Mouse (Mus musculus): ENCODE measurements around the gene Mettl7a2.
"Not testable (repeated sequence)": the region's sequence is repeated elsewhere in the genome, so short reads cannot be mapped to it uniquely, and the experiment has no call there.

Gene Mettl7a2

GRCm38 (mm10) chr15:100352711-100353250 lies at the start of gene Mettl7a2, which contains the start of gene Methig1:
Mettl7a2 (plus strand) TSS chr15:100353200.
Methig1 (plus strand) TSS chr15:100353149.
- DNase-seq (ENCODE audit: low spot score), result no peak

- no peak for DNase-seq (ENCODE audit: low spot score)
Observed at GRCm38 (mm10) chr15:100303428-100304018, 49.5 kb upstream of the Mettl7a2 start.

DNA sequence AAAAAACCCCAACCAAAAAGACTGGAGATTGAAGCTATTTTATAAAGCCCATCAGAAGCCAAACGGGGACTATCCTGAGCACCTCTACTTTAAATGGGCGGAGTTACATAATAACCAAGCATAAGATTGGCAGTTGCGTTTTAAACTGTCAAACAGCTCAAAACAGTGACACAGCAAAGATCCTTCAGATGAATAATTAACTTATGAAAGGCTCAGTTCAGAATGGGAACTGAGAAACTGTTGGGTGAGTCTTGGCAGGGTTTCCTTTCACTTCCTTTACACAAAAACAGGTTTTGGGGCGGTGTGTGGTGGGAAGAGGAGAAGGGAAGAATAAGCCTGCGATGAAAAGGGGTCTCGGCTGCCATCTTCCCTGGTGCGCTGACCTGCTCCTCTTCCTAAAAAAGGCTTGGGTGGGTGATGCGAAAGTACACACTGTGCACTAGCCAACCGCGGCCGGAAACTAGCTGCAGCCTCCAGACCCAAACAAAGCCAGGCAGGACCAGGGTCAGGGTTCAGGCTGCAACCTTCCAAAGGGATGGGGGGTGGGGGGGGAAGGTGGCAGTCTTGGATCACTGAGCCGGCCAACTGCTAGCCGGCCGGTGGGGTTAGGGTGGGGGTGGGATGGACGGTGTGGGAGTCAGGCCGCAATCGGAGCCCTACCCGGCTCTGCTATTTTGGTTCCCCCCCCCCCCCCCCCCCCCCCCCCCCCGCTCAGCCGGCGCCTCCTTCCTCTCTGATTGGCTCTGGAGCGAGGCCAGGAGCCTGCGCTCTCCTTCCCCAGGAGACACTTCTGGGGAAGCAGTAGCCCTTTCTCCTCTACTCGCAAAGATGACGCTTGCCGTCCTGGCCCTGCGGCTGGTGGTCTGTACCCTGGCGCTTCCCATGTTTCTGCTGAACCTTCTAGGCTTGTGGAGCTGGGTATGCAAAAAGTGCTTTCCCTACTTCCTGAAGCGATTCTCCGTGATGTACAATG lies 48.7 kb upstream of the Mettl7a2 start, which contains the start of gene Mettl7a1:
TSS of gene Mettl7a1 (plus strand) at position 122 of the 973 bp plus-strand sequence.
- peak; percentile 87 for DNase-seq (ENCODE audit: low spot score)

DNA sequence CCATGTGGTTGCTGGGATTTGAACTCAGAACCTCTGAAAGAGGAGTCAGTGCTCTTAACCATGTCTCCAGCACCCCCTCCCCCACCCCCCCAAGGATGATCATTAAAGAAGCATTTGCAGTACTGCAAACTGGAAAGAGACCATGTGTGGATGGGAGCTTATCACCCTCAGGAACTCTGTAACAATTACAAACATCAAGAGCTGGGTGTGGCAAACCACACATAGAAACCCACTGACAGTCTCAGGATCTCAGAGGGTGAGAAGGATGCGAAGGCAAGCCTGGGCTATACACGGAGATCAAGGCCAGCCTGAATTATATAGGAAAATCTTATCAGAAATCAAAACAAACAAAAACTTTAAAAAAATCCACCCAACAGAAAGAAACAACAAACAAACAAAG lies 46.8 kb upstream of the Mettl7a2 start:
- DNase-seq (ENCODE audit: low spot score), result no peak

DNA sequence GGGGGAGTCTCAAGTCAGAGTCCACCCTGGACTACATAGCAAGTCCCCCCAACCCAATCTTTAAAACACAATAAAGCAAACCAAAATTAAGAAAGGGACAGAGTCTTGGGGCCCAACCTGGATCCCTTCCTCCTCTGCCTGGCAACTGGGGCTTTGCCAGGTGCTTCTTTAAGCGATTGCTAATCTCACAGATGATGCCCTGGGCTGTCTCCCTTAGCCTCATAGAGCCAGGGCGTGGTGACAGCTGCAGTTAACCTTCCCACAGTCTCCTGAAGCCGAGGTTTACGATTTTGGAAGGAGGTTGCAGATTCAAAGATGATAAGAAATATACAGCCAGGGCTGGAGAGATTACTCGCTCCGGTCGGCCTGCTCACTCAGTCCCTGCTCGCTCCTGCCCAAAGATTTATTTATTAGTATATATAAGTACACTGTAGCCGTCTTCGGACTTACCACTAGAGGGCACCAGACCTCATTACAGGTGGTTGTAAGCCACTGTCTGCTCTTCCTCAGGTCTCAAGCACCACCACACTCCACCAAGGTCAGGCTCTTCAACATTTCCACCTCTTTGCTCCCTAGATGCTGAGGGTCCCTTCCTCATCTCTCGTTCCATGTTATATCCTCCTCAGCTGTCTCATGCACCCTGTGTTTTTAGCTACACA lies 45.4 kb upstream of the Mettl7a2 start:
- DNase-seq (ENCODE audit: low spot score), result peak; percentile 43

- DNase-seq (ENCODE audit: low spot score), result no peak
Observed at GRCm38 (mm10) chr15:100312346-100312745, 40.7 kb upstream of the Mettl7a2 start.

GRCm38 (mm10) chr15:100314448-100315145 lies 38.4 kb upstream of the Mettl7a2 start:
- no peak for DNase-seq (ENCODE audit: low spot score)

- peak; percentile 62 for DNase-seq (ENCODE audit: low spot score)
Observed at GRCm38 (mm10) chr15:100318014-100318671, 34.9 kb upstream of the Mettl7a2 start.

GRCm38 (mm10) chr15:100319884-100320283 lies 33.1 kb upstream of the Mettl7a2 start:
- DNase-seq (ENCODE audit: low spot score), result no peak

DNA sequence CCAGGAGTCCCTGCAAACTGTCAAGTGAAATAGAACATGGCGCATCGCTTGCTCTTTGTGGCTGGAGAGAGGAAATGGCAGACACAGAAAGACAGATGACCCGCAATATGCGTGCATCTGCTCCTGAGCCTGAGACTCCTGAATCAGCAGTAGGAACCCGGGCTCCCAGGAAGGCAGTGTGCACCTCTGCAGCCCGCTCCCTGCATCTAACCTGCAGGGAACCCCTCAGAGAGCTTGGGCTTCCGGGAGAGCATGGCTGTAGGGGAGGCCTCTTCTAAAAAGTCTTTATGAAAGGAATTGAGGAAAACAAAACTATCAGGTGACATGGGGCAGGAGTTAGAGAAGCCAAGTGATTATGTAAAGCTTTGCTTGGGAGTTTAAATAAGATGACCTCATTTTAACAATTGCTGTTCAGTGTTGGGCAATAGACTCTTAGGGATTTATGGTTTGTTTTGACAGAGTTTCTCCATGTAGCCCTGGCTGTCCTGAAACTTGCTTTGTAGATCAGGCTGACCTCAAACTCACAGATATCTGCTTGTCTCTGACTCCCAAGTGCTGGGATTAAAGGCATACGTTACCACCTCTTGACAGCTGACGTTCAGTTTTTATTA lies 32.6 kb upstream of the Mettl7a2 start:
- DNase-seq (ENCODE audit: low spot score), result peak; percentile 80

- DNase-seq (ENCODE audit: low spot score), result peak; percentile 36
Observed at GRCm38 (mm10) chr15:100321134-100321533, 31.9 kb upstream of the Mettl7a2 start.

GRCm38 (mm10) chr15:100324021-100324591 lies 28.9 kb upstream of the Mettl7a2 start:
- DNase-seq (ENCODE audit: low spot score), result no peak

GRCm38 (mm10) chr15:100325235-100325634 lies 27.8 kb upstream of the Mettl7a2 start:
- no peak for DNase-seq (ENCODE audit: low spot score)

DNA sequence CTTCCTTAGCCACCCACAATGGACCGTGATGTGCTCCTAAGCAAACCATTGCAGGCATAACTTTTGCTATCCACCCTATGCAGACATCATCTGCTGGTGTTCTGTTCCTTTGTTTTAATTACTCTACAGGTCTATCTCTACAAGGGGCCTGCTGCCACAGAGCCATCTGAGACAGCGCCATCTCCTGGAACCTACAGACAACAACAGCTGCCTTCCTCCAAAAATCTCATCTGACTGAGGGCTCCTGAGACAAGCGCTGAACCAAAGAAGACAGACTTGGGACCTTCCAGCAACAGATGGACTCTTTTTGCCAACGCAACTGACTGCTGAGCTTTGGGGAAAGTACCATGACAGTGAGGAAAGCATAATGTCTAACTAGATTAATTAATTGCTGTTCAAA lies 24.9 kb upstream of the Mettl7a2 start:
- not testable (repeated sequence) for DNase-seq (ENCODE audit: low spot score)

GRCm38 (mm10) chr15:100329336-100329735 lies 23.7 kb upstream of the Mettl7a2 start:
- not testable (repeated sequence) for DNase-seq (ENCODE audit: low spot score)

GRCm38 (mm10) chr15:100330739-100331138 lies 22.3 kb upstream of the Mettl7a2 start:
- DNase-seq (ENCODE audit: low spot score), result no peak

DNA sequence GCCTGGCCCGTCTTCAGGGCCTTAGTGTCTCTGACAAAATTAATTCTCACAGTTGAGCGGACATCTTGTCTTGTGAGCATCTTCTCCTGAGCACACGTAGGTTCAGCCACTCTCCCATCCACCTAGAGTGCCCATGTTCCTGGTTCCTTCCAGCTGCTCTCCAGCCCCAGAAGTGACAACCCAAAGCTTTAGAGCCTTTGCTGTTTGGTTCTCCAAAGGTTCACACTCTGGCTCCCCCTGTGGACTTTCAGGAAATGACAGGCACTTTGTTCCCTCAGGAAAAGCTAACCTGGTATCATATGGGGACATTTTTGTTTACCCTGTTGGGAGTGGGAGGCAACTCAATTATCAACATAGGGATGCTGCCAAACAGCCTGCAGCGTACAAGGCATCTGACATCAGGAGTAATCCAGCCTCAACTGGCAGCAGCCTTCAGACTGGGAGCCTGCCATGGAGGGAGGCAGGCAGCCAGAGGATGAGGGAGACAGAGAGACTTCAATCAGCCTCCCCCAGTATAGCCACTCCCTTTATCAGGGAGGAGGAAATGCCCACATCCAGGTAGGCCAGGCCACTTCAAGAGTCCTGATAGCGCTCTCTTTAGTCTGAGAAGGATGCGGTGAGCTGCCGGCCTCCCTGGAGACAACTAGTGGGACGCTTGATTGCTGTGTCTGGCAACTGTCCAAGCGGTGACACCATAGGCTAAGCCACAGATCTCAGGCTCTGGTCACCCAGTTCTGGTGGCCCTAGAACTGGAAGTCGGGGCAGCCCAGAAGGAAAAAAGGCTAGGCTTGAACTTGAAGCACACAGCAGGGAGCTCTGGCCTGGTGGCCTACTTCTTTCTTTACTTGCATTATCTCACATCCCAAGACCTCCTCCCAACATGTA lies 20.7 kb upstream of the Mettl7a2 start:
- not testable (repeated sequence) for DNase-seq (ENCODE audit: low spot score)

GRCm38 (mm10) chr15:100334629-100335028 lies 18.4 kb upstream of the Mettl7a2 start, which contains the start of gene Mettl7a3:
Mettl7a3 (plus strand) TSS chr15:100334929.
- no peak for DNase-seq (ENCODE audit: low spot score)

DNA sequence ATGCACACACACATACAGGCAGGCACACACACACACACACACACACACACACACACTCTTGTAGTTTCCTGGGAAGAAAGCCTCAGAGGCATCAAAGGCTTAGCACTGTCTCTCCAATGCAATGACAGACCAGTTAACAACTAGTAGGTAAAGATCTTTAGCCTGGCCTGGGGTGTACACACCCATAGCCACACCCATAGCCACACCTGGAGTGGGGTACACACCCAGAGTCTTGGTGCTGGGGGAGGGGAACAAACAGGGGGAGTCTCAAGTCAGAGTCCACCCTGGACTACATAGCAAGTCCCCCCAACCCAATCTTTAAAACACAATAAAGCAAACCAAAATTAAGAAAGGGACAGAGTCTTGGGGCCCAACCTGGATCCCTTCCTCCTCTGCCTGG lies 15.7 kb upstream of the Mettl7a2 start:
- DNase-seq (ENCODE audit: low spot score), result not testable (repeated sequence)

Measured in adipocyte (in vitro differentiated cells).